Mouse (Mus musculus): ENCODE data around the gene Map3k14. TPM values are rescaled to one million over a fixed set of nuclear protein-coding genes. Genes with fewer than 3 reads are reported as not detected.

Map3k14 gene
- polyA plus RNA-seq, 2 experiments = 0.18 to 0.47 TPM

DNA sequence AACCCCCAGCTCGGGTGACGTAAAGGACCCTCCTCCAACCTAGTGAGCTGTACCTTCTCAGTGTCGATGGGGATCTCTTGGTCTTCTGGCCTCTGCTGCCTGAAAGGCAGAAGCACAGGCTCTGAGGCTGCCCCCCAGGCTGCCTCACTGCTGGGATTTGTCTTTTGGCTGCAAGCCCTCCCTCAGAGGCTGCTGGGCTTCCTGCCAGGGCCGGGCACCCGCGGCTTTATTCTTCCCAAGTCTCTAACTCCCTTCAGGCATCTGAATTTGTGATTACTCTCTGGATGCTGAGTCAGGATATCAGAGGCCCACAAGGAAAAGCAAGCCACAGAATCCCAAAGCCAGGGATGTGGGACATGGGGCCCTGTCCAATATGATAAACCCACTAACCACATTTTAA is 65.6 kb downstream of the Map3k14 start:
- TF ChIP-seq EP300 (IDR thresholded peaks at IDR 0.05; ENCODE audit: low read depth) (no peak), CTCF (IDR thresholded peaks at IDR 0.05; ENCODE audit: low read depth) (no peak)
- DNase-seq (ENCODE audit: low read depth in 3 of 3, low spot score in 3 of 3) (no peak), ATAC-seq (ENCODE audit: insufficient read depth) (no peak)
- no peaks in the 10 kb centered on the region for H3K9me3 ChIP-seq (ENCODE audit: control insufficient read depth, low read length)
- no peak overlapping the region for H3K9ac ChIP-seq (replicated peaks)
- H3K4me3 ChIP-seq (ENCODE audit: insufficient read depth in 1 of 2, low read depth in 2 of 2, low read length in 2 of 2) = no peak overlapping the region
- no peak overlapping the region for H3K4me2 ChIP-seq (ENCODE audit: low read depth)
- WGBS (ENCODE audit: insufficient replicate concordance) = 36% methylated on average over 6 of the region's 6 CpGs
- H3K36me3 ChIP-seq (replicated peaks; ENCODE audit: control insufficient read depth, insufficient read depth, low read depth) = no peaks in the 10 kb centered on the region
- no peak overlapping the region for H3K27ac ChIP-seq
- peaks cover 6% of the 10 kb centered on the region for H3K27me3 ChIP-seq (ENCODE audit: control insufficient read depth, insufficient read depth, low read length)
- no peaks in the 10 kb centered on the region for H3K4me1 ChIP-seq (replicated peaks; ENCODE audit: control insufficient read depth in 2 of 2, insufficient read depth in 2 of 2, low read length in 1 of 2)

DNA sequence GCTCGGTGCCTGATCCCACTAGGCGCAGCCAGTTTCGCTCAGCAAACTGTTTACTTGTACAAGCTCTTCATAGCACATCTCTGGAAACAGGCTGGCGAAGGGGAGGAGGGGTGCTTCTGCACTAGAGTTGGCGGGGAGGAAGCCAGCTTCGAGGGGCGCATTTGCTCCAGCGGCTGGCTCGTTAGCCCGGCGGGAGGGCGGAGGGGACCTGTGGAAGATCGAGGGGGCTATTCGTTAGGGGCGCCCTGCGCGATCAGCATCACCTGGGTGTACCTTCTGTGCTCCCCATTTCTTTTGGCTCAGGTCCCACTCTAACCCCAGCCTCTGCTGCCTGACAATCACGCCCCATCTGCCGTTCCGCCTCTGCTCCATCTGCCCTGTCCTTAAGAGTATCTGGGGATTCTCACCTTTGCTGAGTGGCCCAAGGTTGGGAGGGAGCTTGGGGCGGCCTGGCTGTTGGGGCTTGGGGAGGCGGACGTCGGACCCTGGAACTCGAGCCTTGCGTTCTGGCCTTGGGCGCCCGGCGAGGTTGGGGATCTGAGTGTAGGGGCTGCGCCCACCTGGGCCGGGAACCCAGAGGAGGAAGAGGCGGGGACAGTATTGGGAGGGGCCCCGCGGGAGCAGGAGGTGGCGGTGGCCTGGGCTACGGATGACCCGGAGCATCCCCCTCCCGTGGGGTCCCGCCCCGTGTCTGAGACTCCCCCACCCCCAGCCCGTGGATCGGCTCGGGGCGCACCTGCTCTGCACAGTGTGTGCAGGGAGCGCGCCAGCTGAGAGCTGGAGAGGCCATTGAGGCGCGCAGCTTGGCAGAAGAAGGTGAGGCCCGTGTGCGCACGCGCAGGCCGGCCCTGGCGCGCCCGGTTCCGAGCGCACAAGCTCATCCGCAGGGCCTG is 68.1 kb downstream of the Map3k14 start:
- DNase-seq (ENCODE audit: low read depth in 3 of 3, low spot score in 3 of 3) (no peak), ATAC-seq (ENCODE audit: insufficient read depth) (no peak)
- Histone ChIP-seq H3K4me1 (replicated peaks; ENCODE audit: control insufficient read depth in 2 of 2, insufficient read depth in 2 of 2, low read length in 1 of 2) (no peaks in the 10 kb centered on the region), H3K4me3 (ENCODE audit: insufficient read depth in 1 of 2, low read depth in 2 of 2, low read length in 2 of 2) (no peak overlapping the region), H3K27ac (no peak overlapping the region), H3K4me2 (ENCODE audit: low read depth) (no peak overlapping the region), H3K27me3 (ENCODE audit: control insufficient read depth, insufficient read depth, low read length) (peaks cover 6% of the 10 kb centered on the region), H3K36me3 (replicated peaks; ENCODE audit: control insufficient read depth, insufficient read depth, low read depth) (no peaks in the 10 kb centered on the region), H3K9me3 (ENCODE audit: control insufficient read depth, low read length) (no peaks in the 10 kb centered on the region), H3K9ac (replicated peaks) (no peak overlapping the region)
- TF ChIP-seq CTCF (IDR thresholded peaks at IDR 0.05; ENCODE audit: low read depth) (no peak), EP300 (IDR thresholded peaks at IDR 0.05; ENCODE audit: low read depth) (no peak)
- 49% methylated on average over 59 of the region's 59 CpGs for WGBS (ENCODE audit: insufficient replicate concordance)

DNA sequence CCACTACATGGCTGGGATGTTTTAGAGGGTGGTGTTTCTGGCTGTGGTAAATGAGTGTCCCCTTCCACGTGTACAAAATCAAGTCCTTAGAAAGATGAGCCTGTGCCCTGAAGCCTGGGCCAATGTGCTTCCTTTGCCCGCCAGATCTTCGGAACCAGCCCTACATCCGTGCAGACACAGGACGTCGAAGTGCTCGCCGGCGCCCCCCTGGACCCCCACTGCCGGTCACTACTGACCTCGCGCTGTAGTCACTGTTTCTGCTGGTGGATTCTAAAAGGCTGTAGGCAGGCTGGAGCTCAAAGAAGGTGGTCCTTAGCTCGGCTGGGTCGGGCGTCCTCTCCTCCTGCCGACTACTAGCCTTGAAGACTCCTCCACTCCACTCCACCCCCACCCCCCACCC is 68.9 kb downstream of the Map3k14 start:
- ATAC-seq (ENCODE audit: insufficient read depth) = no peak
- no peak overlapping the region for H3K4me2 ChIP-seq (ENCODE audit: low read depth)

DNA sequence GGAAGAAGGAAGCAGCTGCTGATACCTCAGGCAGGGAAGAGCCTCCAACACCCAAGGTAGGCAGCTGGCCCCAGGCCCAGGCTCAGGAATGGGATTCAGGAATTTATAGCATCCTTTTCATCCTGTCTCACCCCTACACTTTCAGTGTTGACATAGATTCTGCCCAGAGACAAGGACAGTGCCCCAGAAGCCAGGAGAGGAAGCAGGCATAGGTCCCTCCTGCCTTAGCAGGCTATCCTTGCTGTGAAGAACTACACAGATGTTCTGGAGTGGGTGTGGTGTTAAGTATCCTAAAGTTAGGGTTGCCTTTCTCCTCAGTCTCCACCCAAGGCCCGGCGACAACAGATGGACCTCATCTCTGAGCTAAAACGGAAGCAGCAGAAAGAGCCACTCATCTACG is 69.9 kb downstream of the Map3k14 start:
- no peaks in the 10 kb centered on the region for H3K4me1 ChIP-seq (replicated peaks; ENCODE audit: control insufficient read depth in 2 of 2, insufficient read depth in 2 of 2, low read length in 1 of 2)
- no peak overlapping the region for H3K4me2 ChIP-seq (ENCODE audit: low read depth)
- no peak for DNase-seq (ENCODE audit: low read depth in 3 of 3, low spot score in 3 of 3)
- H3K4me3 ChIP-seq (ENCODE audit: insufficient read depth in 1 of 2, low read depth in 2 of 2, low read length in 2 of 2) = no peak overlapping the region
- H3K9ac ChIP-seq (replicated peaks) = no peak overlapping the region
- no peaks in the 10 kb centered on the region for H3K36me3 ChIP-seq (replicated peaks; ENCODE audit: control insufficient read depth, insufficient read depth, low read depth)
- H3K27ac ChIP-seq = no peak overlapping the region
- no peak for ATAC-seq (ENCODE audit: insufficient read depth)
- no peaks in the 10 kb centered on the region for H3K9me3 ChIP-seq (ENCODE audit: control insufficient read depth, low read length)
- TF ChIP-seq CTCF (IDR thresholded peaks at IDR 0.05; ENCODE audit: low read depth) = no peak
- TF ChIP-seq EP300 (IDR thresholded peaks at IDR 0.05; ENCODE audit: low read depth) = no peak
- 61% methylated on average over 4 of the region's 4 CpGs for WGBS (ENCODE audit: insufficient replicate concordance)
- H3K27me3 ChIP-seq (ENCODE audit: control insufficient read depth, insufficient read depth, low read length) = peaks cover 11% of the 10 kb centered on the region

More for the DNA sequence above, 68.9 kb downstream of the Map3k14 start:
- no peak for DNase-seq (ENCODE audit: low read depth in 3 of 3, low spot score in 3 of 3)
- Histone ChIP-seq H3K4me1 (replicated peaks; ENCODE audit: control insufficient read depth in 2 of 2, insufficient read depth in 2 of 2, low read length in 1 of 2) (no peaks in the 10 kb centered on the region), H3K4me3 (ENCODE audit: insufficient read depth in 1 of 2, low read depth in 2 of 2, low read length in 2 of 2) (no peak overlapping the region), H3K27ac (no peak overlapping the region), H3K27me3 (ENCODE audit: control insufficient read depth, insufficient read depth, low read length) (peaks cover 11% of the 10 kb centered on the region), H3K36me3 (replicated peaks; ENCODE audit: control insufficient read depth, insufficient read depth, low read depth) (no peaks in the 10 kb centered on the region), H3K9me3 (ENCODE audit: control insufficient read depth, low read length) (no peaks in the 10 kb centered on the region), H3K9ac (replicated peaks) (no peak overlapping the region)
- WGBS (ENCODE audit: insufficient replicate concordance) = 68% methylated on average over 16 of the region's 16 CpGs
- no peak for TF ChIP-seq CTCF (IDR thresholded peaks at IDR 0.05; ENCODE audit: low read depth)
- TF ChIP-seq EP300 (IDR thresholded peaks at IDR 0.05; ENCODE audit: low read depth) = no peak

DNA sequence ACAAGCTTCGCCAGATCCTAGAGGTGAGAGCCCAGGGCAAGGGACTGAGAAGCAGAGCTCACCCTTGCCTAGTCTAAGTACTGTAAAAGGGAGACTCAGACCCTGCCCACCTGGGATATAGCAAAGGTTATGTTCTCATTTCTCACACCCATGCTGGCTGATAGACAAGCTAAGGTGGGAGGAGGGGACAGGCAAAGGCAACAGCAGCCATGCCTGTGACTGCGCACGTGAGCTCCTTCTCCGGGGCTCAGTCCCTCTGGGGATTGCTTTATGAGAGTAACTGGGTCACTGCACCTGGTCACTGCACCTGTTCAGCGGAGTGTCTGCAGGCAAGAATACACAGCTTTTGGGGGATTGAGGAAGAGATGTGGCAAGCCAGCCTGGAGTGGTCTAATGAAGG is 71.6 kb downstream of the Map3k14 start:
- no peak for DNase-seq (ENCODE audit: low read depth in 3 of 3, low spot score in 3 of 3)
- H3K27me3 ChIP-seq (ENCODE audit: control insufficient read depth, insufficient read depth, low read length) = peaks cover 11% of the 10 kb centered on the region
- H3K9me3 ChIP-seq (ENCODE audit: control insufficient read depth, low read length) = no peaks in the 10 kb centered on the region
- H3K36me3 ChIP-seq (replicated peaks; ENCODE audit: control insufficient read depth, insufficient read depth, low read depth) = no peaks in the 10 kb centered on the region
- no peak for TF ChIP-seq CTCF (IDR thresholded peaks at IDR 0.05; ENCODE audit: low read depth)
- TF ChIP-seq EP300 (IDR thresholded peaks at IDR 0.05; ENCODE audit: low read depth) = no peak
- H3K4me1 ChIP-seq (replicated peaks; ENCODE audit: control insufficient read depth in 2 of 2, insufficient read depth in 2 of 2, low read length in 1 of 2) = no peaks in the 10 kb centered on the region
- no peak overlapping the region for H3K9ac ChIP-seq (replicated peaks)
- 76% methylated on average over 5 of the region's 5 CpGs for WGBS (ENCODE audit: insufficient replicate concordance)
- no peak overlapping the region for H3K4me3 ChIP-seq (ENCODE audit: insufficient read depth in 1 of 2, low read depth in 2 of 2, low read length in 2 of 2)
- no peak overlapping the region for H3K27ac ChIP-seq
- no peak overlapping the region for H3K4me2 ChIP-seq (ENCODE audit: low read depth)
- no peak for ATAC-seq (ENCODE audit: insufficient read depth)

Measured in liver, embryonic 14.5 days (tissue).